Mouse (Mus musculus): ENCODE data around the gene Pawr. TPM values are rescaled to one million over a fixed set of nuclear protein-coding genes. Genes with fewer than 3 reads are reported as not detected.

Gene Pawr
- polyA plus RNA-seq (2016; fragmentation: Nextera tagmentation; extraction: Ambion mirVana), result 11.6 and 12.6 TPM in 2 replicates

DNA sequence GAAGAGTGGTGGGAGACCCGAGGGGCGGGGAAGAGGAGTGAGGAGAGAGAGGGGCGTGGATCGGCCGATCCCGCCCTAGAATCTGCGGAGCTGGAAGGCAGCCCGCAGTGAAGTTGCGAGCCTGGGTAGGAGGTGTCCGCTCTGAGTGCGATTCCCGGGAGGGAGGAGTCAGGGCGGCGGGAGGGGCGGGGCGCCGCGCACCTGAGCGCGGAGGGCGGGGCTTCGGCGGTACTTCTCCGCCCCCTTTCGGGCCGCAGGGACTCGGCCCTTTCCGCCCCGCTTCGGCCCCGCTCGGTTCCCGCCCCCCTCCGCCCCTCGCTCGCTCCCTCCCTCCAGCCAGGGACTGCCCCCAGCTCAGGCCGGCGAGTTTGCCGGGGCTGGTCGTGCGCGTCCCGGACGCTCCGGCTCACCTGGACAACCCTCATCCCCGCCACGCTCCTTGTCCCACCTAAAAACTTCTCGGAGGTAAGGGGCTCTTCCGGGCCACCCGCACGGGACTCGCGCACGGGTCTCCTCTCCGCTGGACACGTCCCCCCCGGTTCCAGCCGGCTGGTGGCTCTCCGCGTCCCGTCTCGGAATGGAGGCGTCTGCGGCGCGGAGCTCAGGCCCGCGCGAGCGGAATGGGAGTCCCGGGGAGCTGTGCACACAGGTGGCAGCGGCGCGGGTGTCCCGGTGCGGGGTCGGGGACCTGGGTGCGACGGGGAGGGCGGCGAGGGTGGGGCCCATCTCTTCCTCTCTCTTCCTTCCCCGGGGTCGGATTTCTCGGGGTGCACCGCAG is at the start of gene Pawr:
Pawr (plus strand) TSS at position 338 of the 778 bp plus-strand sequence.
- H3K9ac ChIP-seq, result peak within 1 kb of the TSS; percentile 83
- peak within 1 kb of the TSS; percentile 97 for H3K4me2 ChIP-seq
- no peaks in the 10 kb centered on the region for H3K9me3 ChIP-seq (replicated peaks)
- H3K27me3 ChIP-seq (replicated peaks), result peaks cover 45% of the 10 kb centered on the region
- under 1% methylated on average over 73 of the region's 85 CpGs for WGBS (ENCODE audit: insufficient replicate concordance)
- peak; percentile 90 for ATAC-seq
- peaks cover 11% of the 10 kb centered on the region for H3K36me3 ChIP-seq
- peak within 1 kb of the TSS; percentile 78 for H3K4me3 ChIP-seq
- peak within 1 kb of the TSS; percentile 75 for H3K27ac ChIP-seq
- peaks cover 36% of the 10 kb centered on the region for H3K4me1 ChIP-seq

DNA sequence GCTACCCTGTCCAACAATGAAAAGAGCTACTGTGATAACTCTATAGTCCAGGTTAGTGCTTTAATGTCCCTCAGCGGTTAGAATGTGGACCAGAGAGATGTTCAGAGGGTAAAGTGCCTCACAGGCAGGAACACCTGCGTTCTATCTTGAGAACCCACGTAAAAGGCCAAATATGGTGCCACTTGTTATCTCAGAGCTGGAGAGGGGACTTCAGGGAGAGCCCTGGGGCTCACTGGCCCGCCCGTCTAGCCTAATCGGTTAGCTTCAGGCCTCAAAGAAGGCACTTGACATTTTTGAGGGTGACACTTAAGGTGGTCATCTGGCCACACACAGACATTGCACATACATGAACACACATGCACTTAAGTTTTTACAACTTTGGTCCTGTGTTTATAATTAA is 49.6 kb upstream of the Pawr start:
- Histone ChIP-seq H3K27me3 (replicated peaks) (no peaks in the 10 kb centered on the region), H3K9ac (no peak overlapping the region), H3K36me3 (peaks cover 28% of the 10 kb centered on the region), H3K9me3 (replicated peaks) (no peaks in the 10 kb centered on the region), H3K4me2 (no peak overlapping the region), H3K4me3 (no peak overlapping the region), H3K27ac (no peak overlapping the region), H3K4me1 (peaks cover 6% of the 10 kb centered on the region)
- peak; percentile 81 for ATAC-seq
- WGBS (ENCODE audit: insufficient replicate concordance), result 62% methylated on average over 6 of the region's 6 CpGs

DNA sequence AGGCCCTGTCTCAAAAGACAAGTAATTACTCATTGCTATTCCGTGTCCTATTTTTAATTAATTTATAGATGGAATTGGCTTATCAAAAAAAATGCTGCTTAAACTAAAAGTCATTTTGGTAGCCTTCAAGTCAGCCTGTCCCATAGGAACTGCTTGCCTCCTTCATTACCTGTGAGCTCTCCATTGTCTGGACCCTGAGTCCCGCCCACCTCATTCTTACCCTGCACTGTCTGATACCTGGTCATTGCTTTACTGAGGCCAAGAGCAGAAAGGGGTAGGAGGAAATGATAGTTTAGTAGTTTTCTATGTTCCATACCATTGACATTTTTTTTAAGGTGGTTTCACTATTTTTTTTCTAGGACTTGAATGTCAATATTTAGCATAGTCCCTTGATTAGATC is 48.5 kb upstream of the Pawr start:
- Histone ChIP-seq H3K4me1 (peaks cover 6% of the 10 kb centered on the region), H3K4me2 (no peak overlapping the region), H3K27ac (no peak overlapping the region), H3K9me3 (replicated peaks) (no peaks in the 10 kb centered on the region), H3K4me3 (no peak overlapping the region), H3K27me3 (replicated peaks) (no peaks in the 10 kb centered on the region), H3K36me3 (peaks cover 20% of the 10 kb centered on the region), H3K9ac (no peak overlapping the region)
- WGBS (ENCODE audit: insufficient replicate concordance), result 76% methylated on average over 2 of the region's 2 CpGs
- no peak for ATAC-seq

DNA sequence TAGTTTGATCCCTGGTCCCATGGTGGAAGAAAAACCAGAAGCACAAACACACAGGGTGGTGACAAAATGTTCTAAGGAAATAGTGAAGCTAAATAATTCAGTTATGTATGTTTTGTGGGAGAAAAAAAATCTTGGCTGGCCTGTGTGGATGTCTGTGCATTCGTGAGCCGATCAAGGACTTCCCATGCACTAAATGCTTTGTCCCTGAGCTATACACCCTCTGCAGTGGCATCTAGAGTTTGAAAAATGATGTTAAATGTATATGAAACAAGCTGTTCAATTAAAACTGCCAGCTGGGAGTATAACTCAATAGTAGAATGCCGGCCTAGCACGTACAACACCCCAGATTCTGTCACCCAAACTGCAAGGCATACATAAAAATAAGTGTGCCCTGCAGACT is 48.1 kb upstream of the Pawr start:
- H3K36me3 ChIP-seq, result peaks cover 20% of the 10 kb centered on the region
- H3K4me1 ChIP-seq, result peaks cover 6% of the 10 kb centered on the region
- no peak overlapping the region for H3K4me3 ChIP-seq
- no peaks in the 10 kb centered on the region for H3K9me3 ChIP-seq (replicated peaks)
- no peak overlapping the region for H3K27ac ChIP-seq
- 92% methylated on average over 4 of the region's 4 CpGs for WGBS (ENCODE audit: insufficient replicate concordance)
- no peak for ATAC-seq
- no peak overlapping the region for H3K9ac ChIP-seq
- H3K4me2 ChIP-seq, result no peak overlapping the region
- H3K27me3 ChIP-seq (replicated peaks), result no peaks in the 10 kb centered on the region

DNA sequence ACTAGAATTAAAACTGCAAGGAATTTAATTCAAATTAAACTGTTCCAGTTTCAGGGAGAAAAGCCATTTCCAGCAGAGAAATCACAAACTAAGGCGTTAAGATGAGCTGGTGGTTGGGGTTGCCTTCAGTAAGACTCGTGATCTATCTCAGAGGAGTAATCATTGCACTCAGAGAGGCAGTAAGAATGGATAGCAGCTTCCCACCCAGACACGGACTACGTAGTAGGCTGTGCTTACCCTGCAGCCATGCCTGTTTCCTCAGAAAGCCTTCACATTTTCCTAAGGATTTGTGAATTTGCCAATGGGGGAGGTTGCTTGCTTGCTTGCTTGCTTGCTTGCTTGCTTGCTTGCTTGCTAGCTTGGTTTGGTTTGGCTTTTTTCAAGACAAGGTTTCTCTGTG is 47.5 kb upstream of the Pawr start:
- ATAC-seq, result no peak
- Histone ChIP-seq H3K27ac (no peak overlapping the region), H3K4me1 (peaks cover 6% of the 10 kb centered on the region), H3K9me3 (replicated peaks) (no peaks in the 10 kb centered on the region), H3K36me3 (peaks cover 18% of the 10 kb centered on the region), H3K4me3 (no peak overlapping the region), H3K4me2 (no peak overlapping the region), H3K9ac (no peak overlapping the region), H3K27me3 (replicated peaks) (no peaks in the 10 kb centered on the region)
- WGBS (ENCODE audit: insufficient replicate concordance), result 82% methylated on average over 4 of the region's 4 CpGs

DNA sequence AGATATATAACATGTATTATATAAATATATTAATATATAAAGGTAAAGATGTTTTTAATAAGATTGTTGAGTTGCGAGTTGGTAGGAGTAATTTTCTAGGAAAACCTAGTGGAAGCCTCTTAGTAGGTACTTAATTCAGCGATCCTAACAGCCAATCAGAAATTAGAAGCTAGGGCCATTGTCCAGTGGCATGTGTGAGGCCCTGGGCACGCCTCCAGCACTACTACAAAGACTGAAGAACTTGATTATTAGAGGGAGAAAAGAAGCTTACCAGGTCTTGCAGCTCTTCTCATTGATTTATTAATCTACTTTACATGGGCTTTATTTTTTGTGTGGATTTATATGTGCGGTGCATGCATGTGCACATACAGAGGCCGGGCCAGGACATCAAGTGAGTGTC is 46.9 kb upstream of the Pawr start:
- H3K4me2 ChIP-seq, result no peak overlapping the region
- 81% methylated on average over 5 of the region's 5 CpGs for WGBS (ENCODE audit: insufficient replicate concordance)
- ATAC-seq, result no peak
- peaks cover 6% of the 10 kb centered on the region for H3K4me1 ChIP-seq
- no peaks in the 10 kb centered on the region for H3K9me3 ChIP-seq (replicated peaks)
- no peak overlapping the region for H3K27ac ChIP-seq
- no peaks in the 10 kb centered on the region for H3K27me3 ChIP-seq (replicated peaks)
- no peak overlapping the region for H3K9ac ChIP-seq
- H3K4me3 ChIP-seq, result no peak overlapping the region
- peaks cover 14% of the 10 kb centered on the region for H3K36me3 ChIP-seq

DNA sequence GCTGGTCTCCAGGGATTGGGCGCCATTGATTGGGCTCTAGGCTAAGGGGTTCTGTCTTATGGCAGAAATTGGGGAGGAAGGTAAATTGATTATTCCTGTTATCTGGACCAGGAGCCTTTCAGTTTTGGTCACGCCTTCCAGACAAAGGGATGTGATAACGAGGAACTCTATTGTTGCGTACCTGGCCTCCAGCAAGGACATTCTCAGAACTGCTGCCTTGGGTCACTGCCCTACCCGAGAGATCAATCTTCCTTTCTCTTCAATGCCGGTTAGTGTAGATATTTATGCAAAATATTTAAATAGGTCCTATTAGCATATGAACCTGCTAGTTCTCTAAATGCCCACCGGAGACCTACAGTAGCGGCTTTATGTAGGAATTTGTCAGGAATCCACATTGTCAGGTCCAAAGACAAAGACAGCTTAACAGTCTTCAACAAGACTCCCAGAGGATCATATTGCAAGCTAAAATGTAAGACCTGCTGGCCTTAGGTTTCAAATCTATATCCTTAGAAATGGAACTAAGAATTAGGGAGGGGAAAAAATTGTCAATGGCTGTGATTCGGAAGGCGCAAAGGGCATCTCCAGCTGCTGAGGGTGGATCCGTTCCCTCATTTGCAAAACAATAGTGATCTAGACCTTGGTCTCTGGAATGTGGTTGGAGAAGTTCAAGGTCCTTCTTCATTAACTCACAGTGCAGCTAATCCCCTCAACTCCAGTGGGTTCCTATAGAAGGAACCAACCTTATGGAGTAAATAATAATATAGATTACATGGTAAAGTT is 45.1 kb upstream of the Pawr start:
- Histone ChIP-seq H3K9me3 (replicated peaks) (no peaks in the 10 kb centered on the region), H3K27me3 (replicated peaks) (no peaks in the 10 kb centered on the region), H3K9ac (no peak overlapping the region), H3K4me3 (no peak overlapping the region), H3K4me2 (no peak overlapping the region), H3K27ac (no peak overlapping the region), H3K4me1 (peaks cover 6% of the 10 kb centered on the region), H3K36me3 (peaks cover 4% of the 10 kb centered on the region; the same call in 1 of the 2 replicates)
- WGBS (ENCODE audit: insufficient replicate concordance), result 65% methylated on average over 11 of the region's 11 CpGs
- ATAC-seq, result no peak

DNA sequence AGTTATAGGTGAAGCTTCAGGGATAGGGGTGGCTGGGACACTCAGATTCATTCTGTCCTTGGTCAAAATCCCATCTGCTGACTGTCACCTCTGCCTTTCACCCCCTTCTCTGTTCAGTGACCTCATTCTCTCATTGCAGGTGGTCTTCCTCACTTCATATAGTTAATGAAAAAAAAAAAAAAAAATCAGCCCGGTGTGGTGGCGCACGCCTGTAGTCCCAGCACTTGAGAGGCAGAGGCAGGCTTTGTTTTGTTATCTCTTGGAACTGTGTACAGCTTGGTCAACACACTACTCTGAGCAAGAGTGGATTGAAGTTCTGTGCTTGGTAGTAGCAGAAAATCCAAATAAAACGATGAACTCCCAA is 44.5 kb upstream of the Pawr start:
- H3K9ac ChIP-seq, result no peak overlapping the region
- H3K9me3 ChIP-seq (replicated peaks), result no peaks in the 10 kb centered on the region
- peaks cover 2% of the 10 kb centered on the region for H3K4me1 ChIP-seq
- no peak overlapping the region for H3K4me2 ChIP-seq
- no peaks in the 10 kb centered on the region for H3K27me3 ChIP-seq (replicated peaks)
- WGBS (ENCODE audit: insufficient replicate concordance), result 53% methylated on average over 4 of the region's 4 CpGs
- no peak overlapping the region for H3K4me3 ChIP-seq
- H3K27ac ChIP-seq, result no peak overlapping the region
- no peaks in the 10 kb centered on the region for H3K36me3 ChIP-seq
- ATAC-seq, result no peak

DNA sequence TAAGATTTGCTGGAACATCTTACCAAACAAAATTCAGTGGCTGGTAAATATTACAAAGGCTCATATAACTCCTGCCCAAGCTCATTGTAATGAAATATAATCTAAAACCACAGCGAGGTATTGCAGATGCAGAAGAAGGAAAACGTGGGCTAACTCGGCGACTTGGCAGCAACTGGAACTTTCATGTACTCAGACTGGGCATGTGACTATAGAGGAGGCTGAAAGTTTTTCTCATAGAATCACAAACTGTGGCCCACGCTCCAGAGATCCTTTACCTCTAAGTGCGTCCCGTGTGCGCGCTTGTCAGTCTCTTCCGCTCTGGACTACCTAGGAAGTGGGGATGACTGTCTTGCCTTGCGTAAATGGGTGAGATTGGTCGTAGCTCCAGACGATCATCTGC is 41.9 kb upstream of the Pawr start:
- Histone ChIP-seq H3K9me3 (replicated peaks) (no peaks in the 10 kb centered on the region), H3K9ac (no peak overlapping the region), H3K27ac (no peak overlapping the region), H3K4me2 (no peak overlapping the region), H3K27me3 (replicated peaks) (no peaks in the 10 kb centered on the region), H3K4me1 (no peaks in the 10 kb centered on the region), H3K4me3 (no peak overlapping the region), H3K36me3 (no peaks in the 10 kb centered on the region)
- WGBS (ENCODE audit: insufficient replicate concordance), result 84% methylated on average over 13 of the region's 13 CpGs
- ATAC-seq, result no peak

DNA sequence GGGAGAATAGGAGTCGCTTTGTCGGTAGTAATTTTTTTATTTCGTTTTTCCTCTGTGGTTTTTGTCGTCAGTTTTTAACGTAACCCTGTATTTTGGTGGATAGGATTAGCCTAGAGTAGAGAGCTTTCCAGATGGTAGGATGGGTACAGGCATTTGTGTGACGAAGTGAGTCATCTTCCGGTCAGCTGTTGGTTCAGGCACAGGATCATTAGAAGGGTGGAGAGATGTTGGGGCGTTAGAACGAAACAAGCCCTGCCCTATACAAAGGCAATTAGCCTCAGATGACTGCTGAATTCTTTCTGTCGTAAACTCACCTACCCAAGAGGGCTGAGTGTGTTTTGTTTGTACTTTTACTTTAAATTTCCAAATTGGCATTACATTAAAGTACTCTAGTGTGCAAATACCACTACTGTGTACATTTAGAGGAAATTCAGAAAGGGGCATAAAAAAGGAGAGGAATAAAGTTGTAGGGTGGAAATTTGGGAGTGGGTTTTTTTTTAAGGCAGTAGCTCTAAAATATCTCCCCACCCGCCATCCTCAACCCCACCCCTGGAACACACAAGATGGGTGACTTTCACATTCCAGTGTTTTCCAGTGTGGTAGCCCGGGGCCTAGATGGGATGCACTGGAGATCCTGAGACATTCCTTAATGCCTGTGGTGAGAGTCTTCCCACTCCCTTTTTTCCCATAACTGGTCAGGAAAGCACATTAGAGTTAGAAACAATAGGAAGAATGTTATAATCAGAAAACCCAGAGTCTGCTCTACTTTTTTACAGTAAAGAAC is 40.0 kb upstream of the Pawr start:
- Histone ChIP-seq H3K9me3 (replicated peaks) (no peaks in the 10 kb centered on the region), H3K27ac (no peak overlapping the region), H3K36me3 (no peaks in the 10 kb centered on the region), H3K4me2 (no peak overlapping the region), H3K9ac (no peak overlapping the region), H3K4me1 (no peaks in the 10 kb centered on the region), H3K4me3 (no peak overlapping the region), H3K27me3 (replicated peaks) (no peaks in the 10 kb centered on the region)
- ATAC-seq, result no peak
- WGBS (ENCODE audit: insufficient replicate concordance), result 76% methylated on average over 12 of the region's 12 CpGs

DNA sequence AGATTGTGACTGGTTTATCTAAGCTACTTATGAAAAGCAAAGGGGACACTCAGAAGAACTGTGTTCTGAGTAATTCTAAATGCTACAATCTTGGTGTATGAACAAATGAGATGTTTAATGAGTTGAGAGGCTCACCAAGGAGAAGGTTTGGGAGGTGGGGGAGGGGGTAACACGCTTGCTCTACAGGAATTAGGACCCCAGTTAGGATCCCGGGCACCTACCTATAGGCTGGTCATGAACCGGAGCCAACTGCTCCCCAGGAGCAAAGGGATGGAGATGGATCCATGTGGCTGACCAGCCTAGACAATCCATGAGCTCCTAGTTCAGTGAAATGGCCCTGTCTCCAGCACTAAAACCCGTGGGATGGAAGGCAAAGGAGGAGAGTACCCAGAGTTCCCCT is 39.3 kb upstream of the Pawr start:
- WGBS (ENCODE audit: insufficient replicate concordance), result 70% methylated on average over 4 of the region's 4 CpGs
- ATAC-seq, result no peak

More for the DNA sequence above, 39.3 kb upstream of the Pawr start:
- Histone ChIP-seq H3K27ac (no peak overlapping the region), H3K36me3 (no peaks in the 10 kb centered on the region), H3K4me2 (no peak overlapping the region), H3K4me3 (no peak overlapping the region), H3K9me3 (replicated peaks) (no peaks in the 10 kb centered on the region), H3K27me3 (replicated peaks) (no peaks in the 10 kb centered on the region), H3K4me1 (no peaks in the 10 kb centered on the region), H3K9ac (no peak overlapping the region)
